Mouse (Mus musculus) stomach, postnatal 0 days (tissue): ENCODE data around the gene E330021D16Rik.

ENCODE experiments used
- CTCF ChIP-seq: IDR thresholded peaks from 2 replicates; pipeline ENCODE4 v1.5.1; 2016; ENCODE audit warnings: antibody characterized with exemption, low read depth, mild to moderate bottlenecking, moderate library complexity
- EP300 ChIP-seq: optimal IDR thresholded peaks from 2 replicates; pipeline ENCODE3; 2016; ENCODE audit warnings: antibody characterized with exemption

DNA sequence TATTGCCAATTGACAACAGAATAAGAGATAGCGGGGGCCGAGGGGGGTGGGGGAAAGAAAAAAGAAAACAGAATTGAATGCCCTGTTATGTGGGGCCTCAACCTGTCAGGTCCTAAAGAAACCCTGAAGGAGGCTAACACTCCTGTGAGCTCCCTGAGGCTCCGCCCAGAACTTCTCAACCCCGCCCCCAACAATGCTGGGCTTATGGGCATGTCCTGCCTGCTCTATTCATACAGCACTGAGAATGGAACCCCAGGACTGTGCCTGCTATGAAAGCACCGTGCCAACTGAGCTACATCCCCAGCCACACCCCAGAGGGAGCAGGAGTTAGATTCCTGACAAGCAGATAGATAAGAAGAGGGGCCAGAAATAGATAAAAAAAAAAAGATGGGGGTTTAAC lies 2.5 kb upstream of the E330021D16Rik start:
- no peak for TF ChIP-seq CTCF
- no peak for TF ChIP-seq EP300
